Mouse (Mus musculus) erythroblast, embryonic 14.5 days (primary cell): ENCODE measurements around the gene Eif4e1b. TPM values are rescaled to one million over a fixed set of nuclear protein-coding genes. Genes with fewer than 3 reads are reported as not detected.

Source experiments
- H3K27me3 ChIP-seq: 2 replicates; pipeline ENCODE4 v1.6.1; 2012; ENCODE audit warnings: inconsistent platforms; ENCODE audit not compliant: control insufficient read depth
- H3K36me3 ChIP-seq: 2 replicates; pipeline ENCODE4 v1.6.1; 2012; ENCODE audit warnings: mild to moderate bottlenecking, inconsistent platforms; ENCODE audit not compliant: control insufficient read depth
- H3K4me1 ChIP-seq: 2 replicates; pipeline ENCODE4 v1.6.1; 2012; ENCODE audit warnings: inconsistent platforms; ENCODE audit not compliant: control insufficient read depth
- H3K4me3 ChIP-seq: replicated peaks from 2 replicates; pipeline ENCODE3; 2012; ENCODE audit warnings: moderate library complexity, mild to moderate bottlenecking, inconsistent platforms
- H3K9me3 ChIP-seq: 2 replicates; pipeline ENCODE4 v1.6.1; 2012; ENCODE audit warnings: low read length, inconsistent platforms, mixed read lengths; ENCODE audit not compliant: control insufficient read depth
- GATA1 ChIP-seq: IDR thresholded peaks from 2 replicates; pipeline ENCODE4 v1.6.1; 2012; ENCODE audit warnings: low read length, inconsistent platforms, mixed read lengths
- TAL1 ChIP-seq: IDR thresholded peaks from 3 replicates; pipeline ENCODE4 v1.6.1; 2012; ENCODE audit warnings: low read length, inconsistent platforms, mixed read lengths
- polyA plus RNA-seq: library from polyadenylated mRNA; stranded (reverse); fragments of >175 nt; gene quantifications from 2 replicates; pipeline ENCODE4 v1.2.3, GENCODE M21; 2012

Gene Eif4e1b
- polyA plus RNA-seq, 1 experiment: not detected

GRCm38 (mm10) chr13:54794843-54795242 lies 11.0 kb downstream of the Eif4e1b start:
- no peak overlapping the region for H3K4me3 ChIP-seq
- H3K36me3 ChIP-seq: no peaks in the 10 kb centered on the region
- H3K4me1 ChIP-seq: peaks cover 4% of the 10 kb centered on the region
- peaks cover 21% of the 10 kb centered on the region for H3K27me3 ChIP-seq
- no peak for TF ChIP-seq TAL1
- TF ChIP-seq GATA1: no peak
- H3K9me3 ChIP-seq: no peaks in the 10 kb centered on the region

DNA sequence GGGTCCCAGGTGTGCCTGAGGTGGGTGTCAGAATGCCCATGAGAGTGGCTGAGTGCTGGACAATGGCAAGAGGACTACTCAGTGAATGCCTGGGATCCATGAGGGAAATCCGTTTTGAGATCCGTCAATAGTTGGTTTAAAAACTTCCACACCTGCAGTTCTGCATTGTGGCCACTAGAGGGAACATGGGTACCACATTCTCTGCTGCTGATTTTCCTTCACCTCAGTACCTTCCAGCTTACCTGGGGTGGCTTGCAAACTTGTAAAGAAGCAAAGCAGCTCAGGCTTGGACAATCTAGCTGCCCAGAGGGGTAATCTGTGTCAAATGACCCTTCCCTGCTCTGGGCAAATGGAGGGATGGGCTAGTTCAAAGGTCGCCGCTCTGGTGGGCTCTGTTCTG lies 13.6 kb downstream of the Eif4e1b start:
- Histone ChIP-seq H3K9me3 (no peaks in the 10 kb centered on the region), H3K4me3 (no peak overlapping the region), H3K36me3 (no peaks in the 10 kb centered on the region), H3K4me1 (no peaks in the 10 kb centered on the region), H3K27me3 (no peaks in the 10 kb centered on the region)
- no peak for TF ChIP-seq GATA1

DNA sequence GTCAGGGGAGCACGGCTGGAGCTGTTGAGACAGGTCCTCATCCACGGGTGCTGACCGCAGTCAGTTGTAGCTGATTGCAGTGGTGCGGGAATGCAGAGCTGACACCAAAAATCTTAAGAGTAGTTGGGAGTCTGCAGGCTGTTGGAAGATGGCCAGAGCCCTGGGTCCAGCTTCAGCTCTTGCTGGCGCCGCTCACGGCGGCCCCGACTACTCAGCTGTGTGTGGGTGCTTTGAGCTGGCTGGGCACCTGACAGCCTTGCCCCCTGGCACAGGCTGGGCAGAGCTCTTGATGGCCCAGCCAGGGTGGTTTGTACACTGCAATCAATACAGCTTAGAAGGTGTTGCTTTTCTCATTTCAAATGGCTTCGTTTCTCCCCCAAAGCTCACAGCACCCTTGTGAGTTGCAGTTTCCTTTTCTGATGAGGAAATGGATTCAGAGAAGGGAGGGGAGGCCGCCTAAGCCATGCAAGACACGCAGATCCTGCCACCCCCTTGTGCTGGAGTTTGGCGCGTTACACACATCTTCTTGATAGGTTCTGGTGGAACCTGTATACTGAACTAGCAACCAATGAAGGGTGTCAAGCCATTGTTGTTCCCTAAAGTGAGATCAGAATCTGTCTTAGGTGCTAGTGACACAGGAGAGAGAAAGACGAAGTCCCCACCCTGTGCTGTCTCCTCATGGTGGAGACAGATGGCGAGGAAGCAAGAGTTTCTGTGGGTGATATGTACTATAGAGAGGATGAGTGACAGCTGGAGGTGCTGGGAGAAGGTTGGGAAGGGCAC lies 14.3 kb downstream of the Eif4e1b start:
- H3K27me3 ChIP-seq: no peaks in the 10 kb centered on the region
- no peaks in the 10 kb centered on the region for H3K9me3 ChIP-seq
- no peaks in the 10 kb centered on the region for H3K36me3 ChIP-seq
- TF ChIP-seq GATA1 (no peak), TAL1 (no peak)
- no peaks in the 10 kb centered on the region for H3K4me1 ChIP-seq
- H3K4me3 ChIP-seq: no peak overlapping the region

DNA sequence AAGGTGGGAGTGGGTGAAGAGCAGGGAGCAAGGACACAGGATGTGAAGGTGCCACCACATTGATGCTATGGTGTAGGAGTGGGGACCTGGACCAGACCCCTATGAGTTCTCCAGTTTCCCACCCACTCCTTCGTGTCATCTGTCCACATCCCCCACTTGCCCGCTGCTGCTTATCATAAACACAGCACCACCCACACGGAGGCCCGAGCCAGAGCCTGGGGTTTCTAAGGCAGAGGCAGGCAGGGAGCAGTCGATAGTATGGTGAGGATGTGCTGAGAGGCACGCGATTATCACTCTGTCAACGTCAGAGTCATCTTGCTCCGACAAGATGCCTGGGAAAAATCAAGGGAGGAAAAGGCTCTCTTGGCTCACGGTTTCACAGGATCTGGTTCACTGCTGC lies 14.9 kb downstream of the Eif4e1b start:
- Histone ChIP-seq H3K4me1 (no peaks in the 10 kb centered on the region), H3K9me3 (no peaks in the 10 kb centered on the region), H3K27me3 (no peaks in the 10 kb centered on the region), H3K36me3 (no peaks in the 10 kb centered on the region), H3K4me3 (no peak overlapping the region)
- no peak for TF ChIP-seq GATA1
- no peak for TF ChIP-seq TAL1

GRCm38 (mm10) chr13:54799701-54800100 lies 15.9 kb downstream of the Eif4e1b start:
- no peaks in the 10 kb centered on the region for H3K27me3 ChIP-seq
- H3K4me3 ChIP-seq: no peak overlapping the region
- H3K9me3 ChIP-seq: no peaks in the 10 kb centered on the region
- no peaks in the 10 kb centered on the region for H3K4me1 ChIP-seq
- H3K36me3 ChIP-seq: no peaks in the 10 kb centered on the region
- TF ChIP-seq TAL1 (no peak), GATA1 (no peak)

GRCm38 (mm10) chr13:54800206-54800605 lies 16.4 kb downstream of the Eif4e1b start:
- H3K9me3 ChIP-seq: no peaks in the 10 kb centered on the region
- H3K27me3 ChIP-seq: peaks cover 2% of the 10 kb centered on the region; the same call in 1 of the 2 replicates
- no peak for TF ChIP-seq GATA1
- TF ChIP-seq TAL1: no peak
- no peaks in the 10 kb centered on the region for H3K36me3 ChIP-seq
- no peaks in the 10 kb centered on the region for H3K4me1 ChIP-seq
- no peak overlapping the region for H3K4me3 ChIP-seq

- no peak for TF ChIP-seq TAL1
- TF ChIP-seq GATA1: no peak
- Histone ChIP-seq H3K4me3 (no peak overlapping the region), H3K9me3 (no peaks in the 10 kb centered on the region), H3K4me1 (no peaks in the 10 kb centered on the region), H3K27me3 (peaks cover 4% of the 10 kb centered on the region; the same call in 1 of the 2 replicates), H3K36me3 (no peaks in the 10 kb centered on the region)
Observed at GRCm38 (mm10) chr13:54803010-54803409, 19.2 kb downstream of the Eif4e1b start.

DNA sequence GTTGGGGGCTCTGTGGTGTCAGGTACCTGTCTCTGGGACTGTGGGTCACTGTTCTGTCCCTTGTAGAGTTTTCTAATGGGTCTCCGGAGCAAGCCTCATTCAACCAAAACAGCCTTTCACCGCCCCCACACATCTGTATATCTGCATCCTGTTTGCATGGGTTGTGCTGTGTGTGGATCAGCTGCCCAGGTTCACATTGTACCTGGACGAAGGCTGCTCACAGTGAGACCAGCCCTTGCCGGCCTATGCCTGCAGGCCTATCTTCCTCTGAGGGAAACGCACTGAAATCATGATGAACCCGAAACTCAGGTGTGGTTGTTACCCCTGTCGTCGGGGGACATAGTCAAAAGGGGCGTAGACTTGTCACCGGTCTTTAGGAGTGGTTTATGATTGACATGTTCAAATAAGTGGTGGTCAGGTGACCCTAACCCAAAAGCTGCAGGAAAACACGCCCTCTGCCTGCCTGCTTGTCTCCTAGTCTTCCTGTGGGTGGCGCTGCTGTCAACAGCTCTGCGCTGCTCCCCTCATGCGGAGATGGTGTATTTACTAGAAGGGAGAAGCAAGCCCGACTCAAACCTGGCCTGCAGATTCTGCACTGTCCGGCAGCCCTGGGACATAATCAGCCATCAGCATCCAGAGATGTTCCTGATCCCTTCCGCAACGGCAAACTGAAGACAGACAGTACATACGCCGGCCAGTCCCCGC lies 21.5 kb downstream of the Eif4e1b start:
- TF ChIP-seq TAL1 (no peak), GATA1 (no peak)
- Histone ChIP-seq H3K36me3 (no peaks in the 10 kb centered on the region), H3K4me3 (no peak overlapping the region)

DNA sequence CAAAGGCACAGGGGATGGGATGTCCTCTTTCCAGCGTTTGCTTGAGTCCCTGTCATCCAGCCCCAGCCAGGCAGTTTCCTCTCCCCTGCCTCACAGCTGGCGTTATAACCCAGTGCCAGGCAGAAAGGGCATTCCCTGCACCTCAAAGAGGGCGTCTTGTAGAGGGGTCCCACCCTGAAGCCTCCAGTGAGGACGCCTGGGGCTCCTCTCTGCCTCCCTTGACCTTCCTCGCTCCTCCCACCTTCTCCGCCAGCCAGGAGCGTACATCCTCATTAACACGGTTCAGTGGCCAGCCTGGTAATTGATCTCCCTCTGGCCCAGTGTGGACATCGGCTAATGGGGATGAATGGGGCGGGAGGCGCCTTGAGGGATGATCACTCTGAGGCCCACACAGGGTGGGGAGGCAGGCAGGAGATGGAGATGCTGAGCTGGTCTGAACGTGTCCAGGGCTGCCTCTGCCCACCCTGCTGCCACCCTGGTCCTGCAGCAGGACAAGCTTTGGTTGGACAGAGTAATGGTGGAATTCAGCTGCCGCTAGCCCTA lies 22.7 kb downstream of the Eif4e1b start:
- Histone ChIP-seq H3K4me1 (no peaks in the 10 kb centered on the region), H3K36me3 (no peaks in the 10 kb centered on the region), H3K4me3 (no peak overlapping the region), H3K27me3 (peaks cover 4% of the 10 kb centered on the region; the same call in 1 of the 2 replicates), H3K9me3 (no peaks in the 10 kb centered on the region)
- TF ChIP-seq TAL1 (no peak), GATA1 (no peak)

More for the DNA sequence above, 21.5 kb downstream of the Eif4e1b start:
- H3K4me1 ChIP-seq: no peaks in the 10 kb centered on the region
- H3K27me3 ChIP-seq: peaks cover 4% of the 10 kb centered on the region; the same call in 1 of the 2 replicates
- H3K9me3 ChIP-seq: no peaks in the 10 kb centered on the region
